Comparison of ENCODE assay signal across 8 mouse cellular contexts in the genomic region with DNA sequence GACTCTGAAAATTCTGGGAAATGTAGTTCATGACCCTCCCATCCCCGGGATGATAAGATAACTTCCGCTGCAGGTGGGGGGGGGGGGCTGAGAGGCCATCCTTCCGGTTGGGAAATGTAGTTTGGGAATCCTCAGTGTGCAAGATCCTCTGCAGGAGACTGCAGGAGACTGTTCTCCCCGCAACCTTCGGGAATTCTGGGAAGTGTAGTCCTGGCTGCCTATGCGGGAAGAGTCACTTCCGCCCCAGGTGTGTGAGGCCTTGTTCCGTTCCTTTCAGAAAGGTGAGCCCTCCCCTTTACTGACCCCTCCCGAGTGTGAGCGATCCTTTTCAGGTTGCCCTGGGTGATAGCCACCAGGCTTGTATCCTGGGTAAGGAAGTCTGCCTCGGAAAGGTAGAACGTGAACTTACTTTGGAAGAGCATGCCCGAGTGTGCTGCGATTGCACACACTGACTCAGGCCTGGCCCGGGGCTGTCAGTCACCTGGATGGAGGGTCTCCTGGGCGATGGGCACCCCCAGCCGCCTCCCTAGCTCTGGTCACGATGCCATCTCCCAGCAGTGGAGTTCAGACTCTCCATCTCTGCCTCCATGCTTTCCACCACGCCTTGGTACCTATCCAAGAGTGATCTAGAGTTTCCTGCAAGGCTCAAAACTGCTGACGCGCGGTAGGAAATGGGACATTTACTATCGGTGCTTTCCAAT. TPM values are rescaled to one million over a fixed set of nuclear protein-coding genes. Genes with fewer than 3 reads are reported as not detected.
DNase-seq lines count a peak whose midpoint lies in the region; ATAC-seq lines count a peak whose summit lies in the region.

A gene (plus strand): TSS at position 159 of the 701 bp plus-strand sequence.

- peak within 1 kb of the TSS; percentile 27; the same call in 1 of the 2 replicates for H3K27ac ChIP-seq in hindbrain, embryonic 11.5 days (ENCODE audit: low read depth, low read length)
- H3K27ac ChIP-seq in lung, embryonic 15.5 days, result peak within 1 kb of the TSS; percentile 82

- no peaks in the 10 kb centered on the region for H3K4me1 ChIP-seq in hindbrain, embryonic 11.5 days (replicated peaks; ENCODE audit: control insufficient read depth, insufficient read depth, low read length)
- no peaks in the 10 kb centered on the region for H3K4me1 ChIP-seq in lung, embryonic 15.5 days

- peak; percentile 97 for ATAC-seq in hindbrain, embryonic 11.5 days (ENCODE audit: low FRiP score)
- peak; percentile 94 for ATAC-seq in lung, embryonic 15.5 days (ENCODE audit: borderline replicate concordance, extremely low read depth, low FRiP score, low TSS enrichment)

- peak; percentile 97 for DNase-seq in R1 (ENCODE audit: low read depth, low spot score)
- DNase-seq in cerebellum, postnatal 14 days, result peak; percentile 84 to 89
- peak; percentile 66 to 76 for DNase-seq in frontal cortex, postnatal 14 days (ENCODE audit: low spot score in 2 of 2)
- peak; percentile 88 for DNase-seq in hindbrain, embryonic 11.5 days (ENCODE audit: low spot score)
- DNase-seq in layer of hippocampus, postnatal 10 days (ENCODE audit: low spot score in 2 of 2), result peak; percentile 68 to 77
- peak; percentile 90 for DNase-seq in retina, adult 2 months (ENCODE audit: low read depth, low spot score)
- no peak for DNase-seq in B cell, adult 2 months

- H3K4me3 ChIP-seq in hindbrain, embryonic 11.5 days (ENCODE audit: low read depth, low read length), result peak within 1 kb of the TSS; percentile 58
- H3K4me3 ChIP-seq in lung, embryonic 15.5 days, result peak within 1 kb of the TSS; percentile 61

- peak within 1 kb of the TSS; percentile 69 for H3K4me2 ChIP-seq in hindbrain, embryonic 11.5 days (replicated peaks; ENCODE audit: low read depth, low read length)
- peak within 1 kb of the TSS; percentile 78 for H3K4me2 ChIP-seq in lung, embryonic 15.5 days

- H3K9me3 ChIP-seq in hindbrain, embryonic 11.5 days (ENCODE audit: control insufficient read depth, low read length), result peaks cover 15% of the 10 kb centered on the region
- H3K9me3 ChIP-seq in lung, embryonic 15.5 days, result peaks cover 14% of the 10 kb centered on the region; the same call in 1 of the 2 replicates

- 4% methylated on average over 23 of the region's 23 CpGs for WGBS in hindbrain, embryonic 11.5 days
- 1% methylated on average over 23 of the region's 23 CpGs for WGBS in lung, embryonic 15.5 days

- peak within 1 kb of the TSS; percentile 83 for H3K9ac ChIP-seq in hindbrain, embryonic 11.5 days (ENCODE audit: low read depth, low read length)
- peak within 1 kb of the TSS; percentile 65 for H3K9ac ChIP-seq in lung, embryonic 15.5 days

- H3K36me3 ChIP-seq in hindbrain, embryonic 11.5 days (ENCODE audit: control insufficient read depth, insufficient read depth, low read length), result peaks cover 11% of the 10 kb centered on the region
- H3K36me3 ChIP-seq in lung, embryonic 15.5 days, result peaks cover 22% of the 10 kb centered on the region

- H3K27me3 ChIP-seq in hindbrain, embryonic 11.5 days (ENCODE audit: control insufficient read depth, insufficient read depth, low read length), result no peaks in the 10 kb centered on the region
- H3K27me3 ChIP-seq in lung, embryonic 15.5 days, result no peaks in the 10 kb centered on the region

RNA-seq across cellular contexts. Expression of the gene that starts here (rescaled TPM):
- 4.6 and 4.8 TPM in 2 replicates for polyA plus RNA-seq in hindbrain, embryonic 11.5 days (2014; fragmentation: Nextera tagmentation; extraction: Ambion mirVana)
- total RNA-seq in layer of hippocampus, postnatal 10 days (2021), result 1 to 10 TPM; 7.2 to 7.7 TPM
- polyA plus RNA-seq in lung, embryonic 15.5 days (2015; fragmentation: Nextera tagmentation; extraction: Ambion mirVana), result 4.5 and 6.3 TPM in 2 replicates

Comparison
In these comparisons a context has a peak if more than half of its experiments do, and no peak if none do; other contexts are left out.
1. DNase-seq: peak in R1 (single experiment), cerebellum, postnatal 14 days (2 of 2), frontal cortex, postnatal 14 days (2 of 2), hindbrain, embryonic 11.5 days (single experiment), layer of hippocampus, postnatal 10 days (2 of 2) and retina, adult 2 months (single experiment); none in B cell, adult 2 months (0 of 2).